Mouse (Mus musculus) gastrocnemius, adult 2 months (tissue): ENCODE measurements around the gene Dhrs7c. TPM values are rescaled to one million over a fixed set of nuclear protein-coding genes. Genes with fewer than 3 reads are reported as not detected.

Experiments
- DNase-seq: peaks from one replicate; pipeline ENCODE4 v3.0.0; 2022
- H3K27ac ChIP-seq: fragments of 200-600 bp; 2 replicates; pipeline ENCODE4 v1.8.1; 2022; ENCODE audit warnings: mild to moderate bottlenecking
- H3K4me3 ChIP-seq: fragments of 200-600 bp; 2 replicates; pipeline ENCODE4 v1.8.1; 2022; ENCODE audit warnings: mild to moderate bottlenecking, moderate library complexity
- CTCF ChIP-seq: fragments of 200-600 bp; IDR thresholded peaks from 2 replicates; pipeline ENCODE4 v1.8.1; 2022; ENCODE audit warnings: antibody characterized with exemption, mild to moderate bottlenecking, moderate library complexity
- intact Hi-C: fragments of 180-260 bp; cut with DNase I; formaldehyde crosslinking; loops from one replicate; pipeline ENCODE4 v1.15.1; 2025
- total RNA-seq, 2 experiments: library from RNA; stranded (reverse); gene quantifications; 2 replicates each; pipeline ENCODE4 v1.2.3; 2021

The Dhrs7c gene
- total RNA-seq, 2 experiments from 2014 or later, result 338 to 397 TPM

GRCm38 (mm10) chr11:67808051-67808450 is 10.1 kb downstream of the Dhrs7c start:
- no peak overlapping the region for H3K27ac ChIP-seq
- intact Hi-C loops, result no loop called here
- peak; percentile 37; the same call in 1 of the 2 replicates for TF ChIP-seq CTCF
- H3K4me3 ChIP-seq, result no peak overlapping the region
- DNase-seq, result no peak

- intact Hi-C loops, result loop anchor here (2.0 kb wide), 1 partner anchor 55 kb away; no protein-coding TSS in a partner anchor
- peak; percentile 54 for TF ChIP-seq CTCF
- Histone ChIP-seq H3K4me3 (no peak overlapping the region), H3K27ac (0 out of 2 replicates have a peak overlapping the region, but pooled peaks have one; percentile 1)
- DNase-seq, result peak; percentile 51
Observed at GRCm38 (mm10) chr11:67811535-67811934, 13.5 kb downstream of the Dhrs7c start.

- peak; percentile 71 for TF ChIP-seq CTCF
- DNase-seq, result peak; percentile 46
- H3K4me3 ChIP-seq, result peak overlapping the region; percentile 32; the same call in 1 of the 2 replicates
- intact Hi-C loops, result loop anchor here (1.0 to 10.0 kb wide), 3 partner anchors 36 to 588 kb away; partner anchors contain the start of genes Cfap52 and Stx8
- H3K27ac ChIP-seq, result no peak overlapping the region
Observed at GRCm38 (mm10) chr11:67819604-67820003, 21.6 kb downstream of the Dhrs7c start.

- DNase-seq, result peak; percentile 53
- Histone ChIP-seq H3K27ac (no peak overlapping the region), H3K4me3 (no peak overlapping the region)
- intact Hi-C loops, result loop anchor here (5.0 to 10.0 kb wide), 2 partner anchors 145 to 587 kb away; partner anchors contain the start of genes Cfap52 and Stx8
- TF ChIP-seq CTCF, result peak; percentile 61
Observed at GRCm38 (mm10) chr11:67820221-67820620, 22.2 kb downstream of the Dhrs7c start.

DNA sequence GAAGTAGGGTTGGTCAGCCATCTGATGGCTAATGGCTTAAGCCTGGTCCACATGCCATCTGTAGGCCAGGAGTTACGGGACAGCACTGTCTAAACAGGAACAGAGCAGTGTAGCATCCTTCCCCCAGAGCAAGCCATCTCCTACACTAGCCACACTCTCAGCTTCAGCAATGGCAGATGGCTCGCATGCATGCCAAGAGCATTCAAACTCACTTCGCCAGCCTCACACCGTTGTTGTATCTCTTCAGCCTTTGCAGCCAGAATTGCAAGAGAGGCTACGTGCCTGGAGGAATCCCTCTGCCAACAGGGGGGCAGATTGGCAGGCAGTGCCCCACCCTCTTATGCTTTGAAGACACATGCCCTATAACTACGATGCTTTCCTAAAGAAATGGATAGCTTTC is 23.6 kb downstream of the Dhrs7c start:
- no peak for TF ChIP-seq CTCF
- intact Hi-C loops, result loop anchor here (5.0 to 10.0 kb wide), 2 partner anchors 143 to 586 kb away; partner anchors contain the start of genes Cfap52 and Stx8
- Histone ChIP-seq H3K4me3 (no peak overlapping the region), H3K27ac (no peak overlapping the region)
- DNase-seq, result no peak

GRCm38 (mm10) chr11:67828360-67829059 is 30.5 kb downstream of the Dhrs7c start:
- no peak for TF ChIP-seq CTCF
- H3K4me3 ChIP-seq, result no peak overlapping the region
- DNase-seq, result no peak
- H3K27ac ChIP-seq, result no peak overlapping the region
- intact Hi-C loops, result loop anchor here (10.0 kb wide), 1 partner anchor 136 kb away; the partner anchor contains the start of genes Cfap52 and Stx8

GRCm38 (mm10) chr11:67829530-67829929 is 31.5 kb downstream of the Dhrs7c start:
- no peak overlapping the region for H3K27ac ChIP-seq
- no peak for DNase-seq
- intact Hi-C loops, result loop anchor here (10.0 kb wide), 1 partner anchor 135 kb away; the partner anchor contains the start of genes Cfap52 and Stx8
- H3K4me3 ChIP-seq, result no peak overlapping the region
- TF ChIP-seq CTCF, result no peak

DNA sequence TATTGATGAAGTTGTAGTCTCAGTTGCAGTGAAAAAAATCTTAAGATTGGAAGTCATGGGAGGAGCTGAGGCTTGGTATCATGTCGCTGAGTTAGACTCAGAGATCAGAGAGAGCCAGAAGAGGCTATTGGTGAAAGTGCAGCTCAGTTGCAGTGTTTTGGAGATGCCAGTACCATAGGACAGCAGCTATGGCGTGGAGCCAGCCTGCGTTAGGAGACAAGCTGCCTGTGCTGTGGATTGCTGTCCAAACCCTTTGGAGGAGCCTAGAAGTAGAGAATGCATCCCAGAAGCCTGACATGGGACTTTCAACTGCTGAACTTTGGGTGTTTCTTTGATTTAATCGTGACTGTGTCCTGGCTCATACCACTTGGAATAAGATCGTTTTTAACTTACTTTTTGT is 33.8 kb downstream of the Dhrs7c start:
- H3K4me3 ChIP-seq, result no peak overlapping the region
- H3K27ac ChIP-seq, result no peak overlapping the region
- no peak for TF ChIP-seq CTCF
- intact Hi-C loops, result no loop called here
- DNase-seq, result no peak

- H3K27ac ChIP-seq, result no peak overlapping the region
- TF ChIP-seq CTCF, result no peak
- intact Hi-C loops, result no loop called here
- no peak for DNase-seq
- no peak overlapping the region for H3K4me3 ChIP-seq
Observed at GRCm38 (mm10) chr11:67835408-67836078, 37.6 kb downstream of the Dhrs7c start.

GRCm38 (mm10) chr11:67839810-67840209 is 41.8 kb downstream of the Dhrs7c start:
- Histone ChIP-seq H3K27ac (no peak overlapping the region), H3K4me3 (no peak overlapping the region)
- no peak for DNase-seq
- no peak for TF ChIP-seq CTCF
- intact Hi-C loops, result no loop called here

- no peak for TF ChIP-seq CTCF
- no peak overlapping the region for H3K4me3 ChIP-seq
- intact Hi-C loops, result no loop called here
- DNase-seq, result no peak
- no peak overlapping the region for H3K27ac ChIP-seq
Observed at GRCm38 (mm10) chr11:67845193-67845592, 47.2 kb downstream of the Dhrs7c start.

- TF ChIP-seq CTCF, result no peak
- intact Hi-C loops, result no loop called here
- Histone ChIP-seq H3K27ac (no peak overlapping the region), H3K4me3 (no peak overlapping the region)
- no peak for DNase-seq
Observed at GRCm38 (mm10) chr11:67851770-67852169, 53.8 kb downstream of the Dhrs7c start.

GRCm38 (mm10) chr11:67853996-67854395 is 56.0 kb downstream of the Dhrs7c start:
- no peak for DNase-seq
- Histone ChIP-seq H3K4me3 (no peak overlapping the region), H3K27ac (no peak overlapping the region)
- no peak for TF ChIP-seq CTCF
- intact Hi-C loops, result no loop called here
